Mouse (Mus musculus): ENCODE results near the gene Gm45808. TPM values are rescaled to one million over a fixed set of nuclear protein-coding genes. Genes with fewer than 3 reads are reported as not detected.
A peak's percentile ranks its signal among the peaks of the same experiment; 100 is the strongest.
"Not testable (repeated sequence)": the region's sequence is repeated elsewhere in the genome, so short reads cannot be mapped to it uniquely, and the experiment has no call there.

The Gm45808 gene
- not detected in 2 replicates for polyA plus RNA-seq (2015; fragmentation: Nextera tagmentation; extraction: Ambion mirVana)

GRCm38 (mm10) chr7:45486761-45487415, at the start of gene Gm45808:
Gm45808 (minus strand) TSS chr7:45486811.
- Histone ChIP-seq H3K4me2 (replicated peaks; ENCODE audit: low read depth) (no peak within 1 kb of the TSS), H3K27me3 (ENCODE audit: control insufficient read depth, insufficient read depth, low read length) (no peaks in the 10 kb centered on the region), H3K9ac (ENCODE audit: low read length) (no peak within 1 kb of the TSS), H3K4me3 (ENCODE audit: low read depth, low read length) (no peak within 1 kb of the TSS), H3K9me3 (ENCODE audit: control insufficient read depth, low read length) (no peaks in the 10 kb centered on the region), H3K4me1 (replicated peaks; ENCODE audit: control insufficient read depth, insufficient read depth) (no peaks in the 10 kb centered on the region), H3K36me3 (ENCODE audit: control insufficient read depth, insufficient read depth, low read length) (no peaks in the 10 kb centered on the region), H3K27ac (replicated peaks) (no peak within 1 kb of the TSS)
- WGBS, result 75% methylated on average over 12 of the region's 12 CpGs
- ATAC-seq (ENCODE audit: low FRiP score, low TSS enrichment) (no peak), DNase-seq (ENCODE audit: low spot score) (no peak)
- no peak for TF ChIP-seq CTCF (IDR thresholded peaks at IDR 0.05; ENCODE audit: low read depth)
- TF ChIP-seq EP300 (optimal IDR thresholded peaks at IDR 0.05), result no peak

- no peaks in the 10 kb centered on the region for H3K36me3 ChIP-seq (ENCODE audit: control insufficient read depth, insufficient read depth, low read length)
- H3K9me3 ChIP-seq (ENCODE audit: control insufficient read depth, low read length), result no peaks in the 10 kb centered on the region
- H3K9ac ChIP-seq (ENCODE audit: low read length), result no peak overlapping the region
- H3K4me2 ChIP-seq (replicated peaks; ENCODE audit: low read depth), result no peak overlapping the region
- no peaks in the 10 kb centered on the region for H3K27me3 ChIP-seq (ENCODE audit: control insufficient read depth, insufficient read depth, low read length)
- H3K27ac ChIP-seq (replicated peaks), result no peak overlapping the region
- H3K4me1 ChIP-seq (replicated peaks; ENCODE audit: control insufficient read depth, insufficient read depth), result no peaks in the 10 kb centered on the region; the same call in 1 of the 2 replicates
- DNase-seq (ENCODE audit: low spot score) (no peak), ATAC-seq (ENCODE audit: low FRiP score, low TSS enrichment) (no peak)
- WGBS, result 75% methylated on average over 1 of the region's 1 CpGs
- TF ChIP-seq CTCF (IDR thresholded peaks at IDR 0.05; ENCODE audit: low read depth) (peak; percentile 24), EP300 (optimal IDR thresholded peaks at IDR 0.05) (no peak)
- H3K4me3 ChIP-seq (ENCODE audit: low read depth, low read length), result no peak overlapping the region
Observed at GRCm38 (mm10) chr7:45535676-45536075, 49.1 kb upstream of the Gm45808 start.

GRCm38 (mm10) chr7:45530643-45531042, 44.0 kb upstream of the Gm45808 start:
- peak overlapping the region; percentile 67; the same call in 1 of the 2 replicates for H3K27ac ChIP-seq (replicated peaks)
- 0 out of 2 replicates have a peak overlapping the region, but pooled peaks have one; percentile 20 for H3K4me2 ChIP-seq (replicated peaks; ENCODE audit: low read depth)
- 0 out of 2 replicates have a peak overlapping the region, but pooled peaks have one; percentile 2 for H3K4me3 ChIP-seq (ENCODE audit: low read depth, low read length)
- TF ChIP-seq EP300 (optimal IDR thresholded peaks at IDR 0.05) (no peak), CTCF (IDR thresholded peaks at IDR 0.05; ENCODE audit: low read depth) (no peak)
- H3K27me3 ChIP-seq (ENCODE audit: control insufficient read depth, insufficient read depth, low read length), result no peaks in the 10 kb centered on the region
- ATAC-seq (ENCODE audit: low FRiP score, low TSS enrichment), result no peak
- no peak for DNase-seq (ENCODE audit: low spot score)
- WGBS, result 31% methylated on average over 2 of the region's 2 CpGs
- no peaks in the 10 kb centered on the region for H3K4me1 ChIP-seq (replicated peaks; ENCODE audit: control insufficient read depth, insufficient read depth)
- no peak overlapping the region for H3K9ac ChIP-seq (ENCODE audit: low read length)
- no peaks in the 10 kb centered on the region for H3K9me3 ChIP-seq (ENCODE audit: control insufficient read depth, low read length)
- H3K36me3 ChIP-seq (ENCODE audit: control insufficient read depth, insufficient read depth, low read length), result no peaks in the 10 kb centered on the region

GRCm38 (mm10) chr7:45529461-45529860, 42.9 kb upstream of the Gm45808 start:
- H3K9me3 ChIP-seq (ENCODE audit: control insufficient read depth, low read length), result no peaks in the 10 kb centered on the region
- peak overlapping the region; percentile 24; the same call in 1 of the 2 replicates for H3K27ac ChIP-seq (replicated peaks)
- TF ChIP-seq CTCF (IDR thresholded peaks at IDR 0.05; ENCODE audit: low read depth) (no peak), EP300 (optimal IDR thresholded peaks at IDR 0.05) (no peak)
- no peak for DNase-seq (ENCODE audit: low spot score)
- peak overlapping the region; percentile 2; the same call in 1 of the 2 replicates for H3K4me2 ChIP-seq (replicated peaks; ENCODE audit: low read depth)
- no peak overlapping the region for H3K4me3 ChIP-seq (ENCODE audit: low read depth, low read length)
- no peaks in the 10 kb centered on the region for H3K36me3 ChIP-seq (ENCODE audit: control insufficient read depth, insufficient read depth, low read length)
- ATAC-seq (ENCODE audit: low FRiP score, low TSS enrichment), result no peak
- 23% methylated on average over 6 of the region's 6 CpGs for WGBS
- H3K27me3 ChIP-seq (ENCODE audit: control insufficient read depth, insufficient read depth, low read length), result no peaks in the 10 kb centered on the region
- 0 out of 2 replicates have a peak, but pooled peaks cover 4% of the 10 kb centered on the region for H3K4me1 ChIP-seq (replicated peaks; ENCODE audit: control insufficient read depth, insufficient read depth)
- H3K9ac ChIP-seq (ENCODE audit: low read length), result no peak overlapping the region

- H3K27me3 ChIP-seq (ENCODE audit: control insufficient read depth, insufficient read depth, low read length); DNase-seq (ENCODE audit: low spot score); H3K27ac ChIP-seq (replicated peaks); H3K36me3 ChIP-seq (ENCODE audit: control insufficient read depth, insufficient read depth, low read length); H3K4me1 ChIP-seq (replicated peaks; ENCODE audit: control insufficient read depth, insufficient read depth); H3K9ac ChIP-seq (ENCODE audit: low read length); ATAC-seq (ENCODE audit: low FRiP score, low TSS enrichment); H3K9me3 ChIP-seq (ENCODE audit: control insufficient read depth, low read length); H3K4me3 ChIP-seq (ENCODE audit: low read depth, low read length): not testable (repeated sequence)
- 93% methylated on average over 6 of the region's 6 CpGs for WGBS
- H3K4me2 ChIP-seq (replicated peaks; ENCODE audit: low read depth), result peak overlapping the region; percentile 47; the same call in 1 of the 2 replicates
Observed at GRCm38 (mm10) chr7:45527169-45527568, 40.6 kb upstream of the Gm45808 start.

- 24% methylated on average over 7 of the region's 7 CpGs for WGBS
- ATAC-seq (ENCODE audit: low FRiP score, low TSS enrichment) (no peak), DNase-seq (ENCODE audit: low spot score) (no peak)
- Histone ChIP-seq H3K9me3 (ENCODE audit: control insufficient read depth, low read length) (no peaks in the 10 kb centered on the region), H3K4me1 (replicated peaks; ENCODE audit: control insufficient read depth, insufficient read depth) (0 out of 2 replicates have a peak, but pooled peaks cover 6% of the 10 kb centered on the region), H3K36me3 (ENCODE audit: control insufficient read depth, insufficient read depth, low read length) (peaks cover 4% of the 10 kb centered on the region; the same call in 1 of the 2 replicates), H3K4me3 (ENCODE audit: low read depth, low read length) (peak overlapping the region; percentile 76), H3K27me3 (ENCODE audit: control insufficient read depth, insufficient read depth, low read length) (no peaks in the 10 kb centered on the region), H3K9ac (ENCODE audit: low read length) (peak overlapping the region; percentile 93), H3K4me2 (replicated peaks; ENCODE audit: low read depth) (peak overlapping the region; percentile 47), H3K27ac (replicated peaks) (peak overlapping the region; percentile 97)
- TF ChIP-seq CTCF (IDR thresholded peaks at IDR 0.05; ENCODE audit: low read depth), result peak; percentile 59
- peak; percentile 68 for TF ChIP-seq EP300 (optimal IDR thresholded peaks at IDR 0.05)
Observed at GRCm38 (mm10) chr7:45526474-45527120, 40.0 kb upstream of the Gm45808 start.

All from stomach, postnatal 0 days (tissue).